Mouse (Mus musculus): Measurements from ENCODE around the gene Ccnjl. TPM values are rescaled to one million over a fixed set of nuclear protein-coding genes. Genes with fewer than 3 reads are reported as not detected.
A peak's percentile ranks its signal among the peaks of the same experiment; 100 is the strongest.

Gene Ccnjl
- total RNA-seq, 2 experiments from 2014 or later, result 3.8 to 4.6 TPM

DNA sequence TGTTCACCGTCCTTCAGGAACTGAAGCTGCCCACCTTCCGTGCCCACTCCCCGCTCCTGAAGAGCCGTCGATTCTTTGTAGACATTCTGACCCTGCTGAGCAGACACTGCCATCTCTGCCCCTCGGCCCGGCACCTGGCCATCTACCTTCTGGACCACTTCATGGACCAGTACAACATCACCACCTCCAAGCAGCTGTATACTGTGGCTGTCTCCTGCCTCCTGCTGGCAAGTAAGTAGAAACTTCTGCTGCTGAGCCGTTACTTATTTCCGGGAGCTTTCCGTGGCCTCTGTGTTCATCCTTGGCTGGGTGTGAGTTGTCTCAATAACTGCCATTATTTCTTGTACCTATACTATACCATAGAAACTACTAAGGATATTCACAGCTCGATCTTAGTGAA is 28.0 kb downstream of the Ccnjl start:
- intact Hi-C loops (cut with DNase I), result no loop called here
- no peak overlapping the region for H3K27ac ChIP-seq
- H3K4me3 ChIP-seq, result no peak overlapping the region
- TF ChIP-seq CTCF (IDR thresholded peaks at IDR 0.05), result peak; percentile 26
- no peak for DNase-seq (ENCODE audit: extremely low spot score in 1 of 2, low spot score in 2 of 2)

- DNase-seq (ENCODE audit: extremely low spot score in 1 of 2, low spot score in 2 of 2), result peak; percentile 28 to 56
- Histone ChIP-seq H3K27ac (no peak overlapping the region), H3K4me3 (no peak overlapping the region)
- intact Hi-C loops (cut with DNase I), result no loop called here
- TF ChIP-seq CTCF (IDR thresholded peaks at IDR 0.05), result no peak
Measured at GRCm38 (mm10) chr11:43559515-43560292, 31.1 kb downstream of the Ccnjl start.

DNA sequence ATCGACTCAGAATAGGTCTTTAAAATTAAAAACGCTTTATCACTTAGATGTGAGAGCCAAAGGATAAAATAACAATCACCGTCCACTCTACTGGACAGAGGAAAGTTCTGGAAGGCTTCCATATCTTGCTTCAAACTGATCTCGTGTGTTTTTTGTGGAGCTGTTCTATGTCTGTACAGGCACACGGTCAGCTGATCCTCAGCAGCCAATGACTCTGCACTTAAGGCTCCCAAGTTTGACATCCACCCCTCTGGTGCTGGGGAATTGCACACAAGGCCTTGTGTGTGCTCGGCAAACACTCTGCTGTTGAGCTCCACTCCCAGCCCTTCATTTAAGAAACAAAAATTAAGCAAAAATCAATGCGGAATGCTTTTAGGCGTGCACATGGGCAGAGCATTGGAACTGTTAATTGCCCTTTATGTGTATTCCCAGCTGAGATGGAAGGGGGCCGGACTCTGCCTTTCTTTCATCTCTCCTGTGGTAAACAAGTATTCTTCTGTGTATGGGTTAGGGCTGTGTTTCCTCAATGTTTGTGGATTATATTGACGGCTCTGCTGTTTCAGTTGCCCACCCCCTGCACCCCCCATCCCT is 35.2 kb downstream of the Ccnjl start:
- TF ChIP-seq CTCF (IDR thresholded peaks at IDR 0.05), result no peak
- intact Hi-C loops (cut with DNase I), result no loop called here
- Histone ChIP-seq H3K4me3 (no peak overlapping the region), H3K27ac (no peak overlapping the region)
- DNase-seq (ENCODE audit: extremely low spot score in 1 of 2, low spot score in 2 of 2), result no peak

GRCm38 (mm10) chr11:43565414-43565813 is 36.8 kb downstream of the Ccnjl start:
- H3K27ac ChIP-seq, result no peak overlapping the region
- no peak for TF ChIP-seq CTCF (IDR thresholded peaks at IDR 0.05)
- no peak for DNase-seq (ENCODE audit: extremely low spot score in 1 of 2, low spot score in 2 of 2)
- intact Hi-C loops (cut with DNase I), result no loop called here
- H3K4me3 ChIP-seq, result no peak overlapping the region

DNA sequence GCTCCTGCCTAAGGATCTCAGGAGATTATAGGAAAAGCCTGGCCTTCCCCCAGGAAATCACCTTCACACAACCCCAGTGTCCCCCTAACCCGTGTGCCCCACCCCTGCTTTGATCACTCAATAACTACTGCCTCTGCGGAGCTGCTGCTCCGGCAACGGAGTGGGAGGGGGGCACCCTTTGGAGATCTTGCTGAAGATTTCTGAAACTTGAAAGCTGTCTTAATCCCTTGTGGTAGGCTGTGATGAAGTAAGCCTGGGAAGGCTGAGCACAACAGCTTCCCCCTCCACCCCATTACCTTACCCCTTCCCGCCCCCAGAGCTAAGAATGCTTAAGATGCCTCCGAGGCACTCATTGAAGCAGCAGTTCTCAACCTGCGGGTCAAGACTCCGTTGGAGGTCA is 37.3 kb downstream of the Ccnjl start:
- intact Hi-C loops (cut with DNase I), result no loop called here
- Histone ChIP-seq H3K4me3 (no peak overlapping the region), H3K27ac (no peak overlapping the region)
- TF ChIP-seq CTCF (IDR thresholded peaks at IDR 0.05), result no peak
- DNase-seq (ENCODE audit: extremely low spot score in 1 of 2, low spot score in 2 of 2), result no peak

GRCm38 (mm10) chr11:43566696-43567095 is 38.1 kb downstream of the Ccnjl start:
- Histone ChIP-seq H3K4me3 (no peak overlapping the region), H3K27ac (no peak overlapping the region)
- no peak for TF ChIP-seq CTCF (IDR thresholded peaks at IDR 0.05)
- DNase-seq (ENCODE audit: extremely low spot score in 1 of 2, low spot score in 2 of 2), result peak in 1 of 2 experiments; percentile 20
- intact Hi-C loops (cut with DNase I), result no loop called here

DNA sequence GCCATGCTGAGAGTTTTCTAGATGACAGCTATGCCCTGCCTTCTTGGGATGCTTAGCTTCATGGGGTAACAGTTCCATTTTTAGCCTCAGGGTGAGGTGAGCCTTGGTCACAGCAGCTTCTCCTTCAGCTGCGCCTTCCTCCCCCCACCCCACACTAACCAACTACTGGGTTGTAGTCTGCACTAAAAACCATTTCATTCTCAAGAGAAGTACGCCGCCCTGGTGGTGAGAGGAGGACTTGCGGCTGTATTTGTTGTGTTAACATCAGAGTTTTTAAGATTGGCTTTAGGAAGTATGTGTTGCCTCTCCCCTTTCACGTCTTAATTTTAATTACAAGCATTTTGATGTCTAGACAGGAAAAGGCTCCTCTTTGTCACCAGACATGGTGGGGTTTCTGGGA is 39.7 kb downstream of the Ccnjl start:
- TF ChIP-seq CTCF (IDR thresholded peaks at IDR 0.05), result peak; percentile 72
- peak; percentile 19 to 32 for DNase-seq (ENCODE audit: extremely low spot score in 1 of 2, low spot score in 2 of 2)
- Histone ChIP-seq H3K4me3 (no peak overlapping the region), H3K27ac (no peak overlapping the region)
- intact Hi-C loops (cut with DNase I), result no loop called here

GRCm38 (mm10) chr11:43569188-43569587 is 40.6 kb downstream of the Ccnjl start:
- TF ChIP-seq CTCF (IDR thresholded peaks at IDR 0.05), result no peak
- H3K27ac ChIP-seq, result peak overlapping the region; percentile 13; the same call in 1 of the 2 replicates
- H3K4me3 ChIP-seq, result no peak overlapping the region
- no peak for DNase-seq (ENCODE audit: extremely low spot score in 1 of 2, low spot score in 2 of 2)
- intact Hi-C loops (cut with DNase I), result no loop called here

DNA sequence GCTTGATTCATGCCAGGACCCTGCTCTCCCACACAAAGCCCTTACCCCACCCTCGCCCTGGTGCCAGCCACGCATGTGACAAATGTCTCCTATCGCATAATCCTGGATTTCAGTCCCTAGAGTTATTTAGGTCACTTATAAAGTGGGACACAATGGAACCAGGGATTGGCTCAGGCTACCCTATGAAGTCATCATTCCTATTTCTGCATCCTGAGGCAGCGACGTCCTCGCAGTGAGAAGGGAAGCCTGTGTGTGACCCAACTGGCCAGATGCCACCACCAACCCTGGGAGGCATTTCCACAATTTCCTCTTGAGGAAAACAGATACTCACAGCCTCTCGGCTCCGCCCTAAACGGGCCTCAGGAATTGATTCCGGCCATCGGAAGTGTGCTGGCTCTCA is 41.0 kb downstream of the Ccnjl start:
- TF ChIP-seq CTCF (IDR thresholded peaks at IDR 0.05), result no peak
- peak overlapping the region; percentile 13; the same call in 1 of the 2 replicates for H3K27ac ChIP-seq
- H3K4me3 ChIP-seq, result no peak overlapping the region
- intact Hi-C loops (cut with DNase I), result no loop called here
- peak; percentile 31 to 41 for DNase-seq (ENCODE audit: extremely low spot score in 1 of 2, low spot score in 2 of 2)

DNA sequence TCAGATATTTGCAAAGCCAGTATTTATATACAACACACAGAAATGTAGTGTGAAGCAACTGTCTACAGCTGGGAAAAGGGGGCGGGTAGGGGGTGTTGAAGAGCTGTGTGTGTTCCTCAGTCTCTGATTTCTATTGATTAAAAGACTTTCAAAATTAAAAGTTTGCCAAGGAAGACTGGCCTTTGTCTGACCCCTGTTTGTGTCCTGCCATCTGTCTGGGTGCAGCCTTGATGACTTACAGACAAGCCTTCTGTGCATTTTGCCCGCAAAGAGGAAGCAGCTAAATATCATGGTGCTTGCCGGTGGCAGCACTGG is 46.4 kb downstream of the Ccnjl start:
- no peak for TF ChIP-seq CTCF (IDR thresholded peaks at IDR 0.05)
- intact Hi-C loops (cut with DNase I), result no loop called here
- no peak for DNase-seq (ENCODE audit: extremely low spot score in 1 of 2, low spot score in 2 of 2)
- H3K27ac ChIP-seq, result no peak overlapping the region
- no peak overlapping the region for H3K4me3 ChIP-seq

- Histone ChIP-seq H3K27ac (no peak overlapping the region), H3K4me3 (no peak overlapping the region)
- intact Hi-C loops (cut with DNase I), result no loop called here
- TF ChIP-seq CTCF (IDR thresholded peaks at IDR 0.05), result no peak
- DNase-seq (ENCODE audit: extremely low spot score in 1 of 2, low spot score in 2 of 2), result no peak
Measured at GRCm38 (mm10) chr11:43575376-43576151, 47.0 kb downstream of the Ccnjl start.

DNA sequence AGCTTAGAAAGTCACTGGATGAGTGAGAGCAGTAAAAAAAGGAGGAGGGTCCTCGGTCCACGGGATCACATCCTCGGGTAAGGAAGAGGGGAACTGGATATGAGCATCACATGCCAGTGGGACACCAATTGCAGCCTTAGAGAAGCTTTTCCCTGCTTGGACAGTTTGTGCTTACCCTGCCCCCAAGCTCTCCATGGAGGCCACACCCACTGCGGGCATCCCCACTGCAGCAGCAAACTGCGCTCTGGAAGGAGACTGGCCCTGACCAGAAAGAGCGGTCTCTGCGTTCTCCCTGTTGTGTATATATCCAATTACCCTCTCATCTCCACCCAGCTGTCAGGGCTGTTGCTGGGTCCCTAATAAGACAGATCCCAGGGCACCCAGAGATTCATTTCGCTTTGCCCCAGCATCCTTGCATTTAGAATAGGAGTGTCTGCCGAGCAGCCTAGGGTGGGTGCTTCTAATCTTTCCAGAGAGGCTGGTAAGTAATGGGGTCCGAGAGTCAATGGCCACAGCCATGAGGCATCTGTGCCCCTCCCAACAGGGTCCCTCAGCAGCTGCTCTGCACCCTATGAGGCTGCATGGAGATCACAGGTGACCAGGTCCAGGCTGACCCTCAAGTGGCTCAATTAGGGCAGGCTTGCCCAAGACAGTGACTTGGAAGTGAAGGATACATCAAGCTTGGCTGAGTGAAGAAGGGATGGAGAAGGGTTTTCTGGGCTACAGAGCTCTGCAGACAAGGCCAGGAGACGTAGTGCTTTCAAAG is 49.3 kb downstream of the Ccnjl start:
- H3K4me3 ChIP-seq, result no peak overlapping the region
- no peak overlapping the region for H3K27ac ChIP-seq
- no peak for TF ChIP-seq CTCF (IDR thresholded peaks at IDR 0.05)
- DNase-seq (ENCODE audit: extremely low spot score in 1 of 2, low spot score in 2 of 2), result no peak
- intact Hi-C loops (cut with DNase I), result no loop called here
